Mouse (Mus musculus): Measurements from ENCODE around the gene Gm3159.
"Not testable (repeated sequence)": the region's sequence is repeated elsewhere in the genome, so short reads cannot be mapped to it uniquely, and the experiment has no call there.

Gm3159 gene

DNA sequence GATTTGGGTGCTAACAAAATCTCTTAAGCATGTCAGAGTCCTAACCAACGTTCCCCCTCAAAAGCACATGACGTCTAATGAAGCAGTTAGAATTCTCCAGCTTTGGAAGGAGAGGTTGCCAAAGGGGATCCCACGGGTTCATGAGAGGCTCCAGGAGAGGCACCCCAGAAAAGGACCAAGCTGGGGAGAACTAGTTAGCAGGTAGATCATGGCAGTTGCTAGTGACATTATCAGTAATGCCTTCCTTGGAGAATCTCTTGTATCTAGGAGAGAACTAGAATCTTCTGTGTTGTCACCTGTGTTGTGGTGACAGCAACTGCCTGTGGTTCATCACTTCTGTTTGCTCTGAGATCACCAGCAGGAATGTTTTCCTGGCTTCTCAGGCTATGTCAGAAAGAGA is at the start of gene Gm3159:
Gene Gm3159, plus strand, starts transcription at position 301 of the 400 bp plus-strand sequence.
- not testable (repeated sequence) for DNase-seq (ENCODE audit: low spot score in 2 of 2)

- DNase-seq (ENCODE audit: low spot score in 2 of 2): not testable (repeated sequence)
Measured at GRCm38 (mm10) chr14:4368991-4369390, 28.3 kb upstream of the Gm3159 start.

DNA sequence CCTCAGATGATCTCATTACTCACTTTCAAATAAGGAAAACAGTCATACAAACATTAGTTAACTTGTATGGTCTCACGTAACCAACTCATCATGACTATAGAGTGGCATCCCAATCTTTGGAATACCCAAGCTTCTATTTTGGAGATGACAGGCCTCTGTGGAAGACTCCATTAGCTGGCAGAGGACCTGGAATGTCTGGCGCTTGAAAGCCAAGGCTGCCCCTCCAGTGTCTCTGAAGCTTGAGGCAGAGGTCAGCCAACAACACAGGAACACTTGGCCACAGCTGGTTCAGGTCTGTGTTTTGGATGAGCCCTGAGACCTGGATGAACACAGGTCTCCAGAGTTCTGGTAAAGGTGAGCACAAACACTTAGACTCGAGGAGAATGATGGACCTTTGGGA is 27.6 kb upstream of the Gm3159 start:
- DNase-seq (ENCODE audit: low spot score in 2 of 2): peak in 1 of 2 experiments; percentile 10

DNA sequence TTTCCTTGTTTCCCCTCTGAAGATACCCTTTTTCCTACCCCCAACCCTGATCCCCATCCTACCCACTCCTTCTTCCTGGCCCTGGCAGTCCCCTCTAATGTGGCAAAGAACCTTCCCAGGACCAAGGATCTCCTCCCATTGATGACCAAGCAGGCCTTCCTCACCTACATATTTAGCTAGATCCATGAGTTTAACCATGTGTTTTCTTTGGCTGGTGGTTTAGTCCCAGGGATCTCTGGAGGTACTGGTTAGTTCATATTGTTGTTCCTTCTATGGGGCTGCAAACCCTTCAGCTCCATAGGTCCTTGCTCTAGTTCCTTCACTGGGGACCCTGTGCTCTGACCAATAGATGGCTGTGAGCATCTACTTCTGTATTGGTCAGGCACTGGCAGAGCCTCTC is 19.5 kb upstream of the Gm3159 start:
- DNase-seq (ENCODE audit: low spot score in 2 of 2): peak in 1 of 2 experiments; percentile 10

DNA sequence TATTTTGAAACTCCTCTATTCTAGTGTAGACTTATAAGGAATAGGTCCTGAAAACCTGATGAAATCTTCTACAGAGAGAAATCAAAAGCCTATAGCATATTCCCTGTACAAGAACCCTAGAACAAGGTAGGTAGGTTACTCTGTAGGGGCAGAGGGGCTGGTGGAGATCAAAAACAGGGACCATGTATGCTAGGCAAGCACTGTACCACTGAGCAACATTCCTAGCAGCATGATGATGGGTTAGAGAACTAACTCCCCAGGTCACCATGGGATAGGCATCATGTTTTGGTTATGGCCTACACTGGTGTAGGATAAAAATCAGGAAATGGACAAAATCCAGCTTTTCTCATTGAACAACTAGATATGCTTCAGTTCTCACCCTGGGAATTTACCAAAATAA is 11.7 kb upstream of the Gm3159 start:
- not testable (repeated sequence) for DNase-seq (ENCODE audit: low spot score in 2 of 2)

- not testable (repeated sequence) for DNase-seq (ENCODE audit: low spot score in 2 of 2)
Measured at GRCm38 (mm10) chr14:4392841-4393530, 4.3 kb upstream of the Gm3159 start.

DNA sequence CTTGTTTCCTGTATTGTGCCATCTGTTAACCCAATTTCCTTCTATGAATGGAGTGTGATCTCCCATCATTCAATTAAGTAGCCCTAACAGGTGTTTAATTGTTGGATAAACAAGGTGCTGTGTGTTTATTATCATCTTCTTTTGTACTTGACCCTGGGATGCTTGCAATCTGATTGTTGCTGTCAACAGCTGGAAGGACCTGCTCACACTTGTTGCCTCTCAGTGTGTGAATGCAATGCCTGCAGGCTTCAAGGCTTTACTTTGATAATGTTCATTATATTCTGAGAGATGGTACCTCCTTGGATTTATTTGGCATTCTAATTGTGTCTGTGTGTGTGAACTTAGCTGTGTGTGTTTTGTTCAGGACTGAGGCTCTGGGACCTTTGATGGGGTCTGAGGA is 1.3 kb downstream of the Gm3159 start:
- DNase-seq (ENCODE audit: low spot score in 2 of 2): not testable (repeated sequence)

GRCm38 (mm10) chr14:4400115-4400789 is 2.9 kb downstream of the Gm3159 start:
- not testable (repeated sequence) for DNase-seq (ENCODE audit: low spot score in 2 of 2)

DNA sequence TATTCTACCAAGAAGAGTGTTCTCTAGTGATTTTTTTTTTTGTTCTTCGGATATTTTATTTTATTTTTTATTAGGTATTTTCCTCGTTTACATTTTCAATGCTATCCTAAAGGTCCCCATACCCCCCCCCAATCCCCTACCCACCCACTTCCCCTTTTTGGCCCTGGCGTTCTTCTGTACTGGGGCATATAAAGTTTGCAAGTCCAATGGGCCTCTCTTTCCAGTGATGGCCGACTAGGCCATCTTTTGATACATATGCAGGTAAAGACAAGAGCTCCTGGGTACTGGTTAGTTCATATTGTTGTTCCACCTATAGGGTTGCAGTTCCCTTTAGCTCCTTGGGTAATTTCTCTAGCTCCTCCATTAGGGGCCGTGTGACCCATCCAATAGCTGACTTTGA is 3.9 kb downstream of the Gm3159 start:
- not testable (repeated sequence) for DNase-seq (ENCODE audit: low spot score in 2 of 2)

DNA sequence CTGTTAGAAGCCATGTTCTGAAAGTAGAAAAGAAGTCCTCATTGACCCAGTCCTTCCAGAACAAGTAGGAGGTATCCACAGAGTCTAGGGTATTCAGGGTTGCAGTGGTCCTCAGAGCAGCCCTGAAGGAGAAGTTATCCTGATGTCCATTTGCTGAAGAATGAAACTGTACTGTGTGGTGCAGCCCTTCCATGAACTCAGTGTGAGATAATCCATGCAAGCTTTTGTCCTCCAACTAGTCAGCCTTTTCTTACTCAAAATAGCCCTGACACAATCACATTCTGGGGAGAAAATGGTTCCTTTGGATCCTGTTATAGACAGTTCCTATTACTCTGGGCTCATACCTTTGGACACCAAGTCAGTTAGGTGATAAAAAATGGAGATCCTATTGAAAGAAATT is 6.5 kb downstream of the Gm3159 start:
- not testable (repeated sequence) for DNase-seq (ENCODE audit: low spot score in 2 of 2)

GRCm38 (mm10) chr14:4409939-4410338 is 12.6 kb downstream of the Gm3159 start:
- not testable (repeated sequence) for DNase-seq (ENCODE audit: low spot score in 2 of 2)

- peak in 1 of 2 experiments; percentile 18 for DNase-seq (ENCODE audit: low spot score in 2 of 2)
Measured at GRCm38 (mm10) chr14:4414965-4415835, 17.9 kb downstream of the Gm3159 start, which contains the start of gene Gm3164. Gm3164 (plus strand) TSS chr14:4415448.

GRCm38 (mm10) chr14:4430692-4431091 is 33.4 kb downstream of the Gm3159 start, which contains the start of gene Gm3173:
Gm3173 (plus strand) TSS chr14:4430992.
- DNase-seq (ENCODE audit: low spot score in 2 of 2): not testable (repeated sequence)
